Mouse (Mus musculus): Measurements from ENCODE around the gene Krtap5-4.
"Not testable (repeated sequence)": the region's sequence is repeated elsewhere in the genome, so short reads cannot be mapped to it uniquely, and the experiment has no call there.

- not testable (repeated sequence) for TF ChIP-seq CTCF (conservative IDR thresholded peaks at IDR 0.05; ENCODE audit: low read length); NANOG (IDR thresholded peaks at IDR 0.05; ENCODE audit: borderline replicate concordance, low read length); POU5F1 (IDR thresholded peaks at IDR 0.05; ENCODE audit: borderline replicate concordance, low read length)
Measured at GRCm38 (mm10) chr7:142303929-142304328, 580 bp downstream of the Krtap5-4 start.

Data from E14TG2a.4 (cell line).